ENCODE assay signal across 34 mouse cellular contexts in genomic region chr8:118794886-118795285, GRCm38 (mm10).
DNase-seq lines count a peak whose midpoint lies in the region; ATAC-seq and TF ChIP-seq lines count a peak whose summit lies in the region.
"Had no signal": no experiment of that assay in that cellular context is flagged by ENCODE, and none has a peak within 500 bp of the region (broad histone marks: within the 10 kb centered on the region; RNA-seq: fewer than 3 reads in every experiment).

No protein-coding gene starts in this region.

- peak; percentile 66 to 83 for DNase-seq in frontal cortex, adult 2 months (ENCODE audit: extremely low spot score in 1 of 2, low spot score in 1 of 2)
- peak; percentile 59 to 68 for DNase-seq in left cerebral cortex, adult 9 months (ENCODE audit: low spot score in 2 of 2)
- peak; percentile 37 for DNase-seq in right cerebral cortex, postnatal 14 days
- no peak for DNase-seq in spleen, postnatal 10 days (ENCODE audit: low spot score in 2 of 2)
- DNase-seq in spleen, postnatal 36 days (ENCODE audit: low spot score in 2 of 2) = no peak
- DNase-seq: adrenal gland, adult 8-10 months; cerebellum, adult 18-20 months; cerebellum, postnatal 14 days; gastrocnemius, postnatal 10 days; heart, adult 11 months; heart, postnatal 10 days; kidney, adult 9 months; kidney, postnatal 25 days; lung, adult 18-20 months; lung, postnatal 14 days; retina, postnatal 1 day; thymus, postnatal 25 days had no signal

- no peak overlapping the region for H3K4me2 ChIP-seq in kidney, embryonic 16.5 days (replicated peaks; ENCODE audit: low read depth, low read length)
- H3K4me2 ChIP-seq: heart, embryonic 12.5 days; limb, embryonic 13.5 days; liver, embryonic 12.5 days; neural tube, embryonic 13.5 days had no signal

- H3K27me3 ChIP-seq in E14TG2a.4 (ENCODE audit: insufficient read depth, low read length) = peaks cover 16% of the 10 kb centered on the region
- no peaks in the 10 kb centered on the region for H3K27me3 ChIP-seq in kidney, embryonic 16.5 days (ENCODE audit: insufficient read depth, low read length)
- H3K27me3 ChIP-seq: CH12.LX; heart, embryonic 12.5 days; limb, embryonic 13.5 days; liver, embryonic 12.5 days; megakaryocyte, embryonic 14.5 days; neural tube, embryonic 13.5 days had no signal

- peaks cover 7% of the 10 kb centered on the region for H3K9me3 ChIP-seq in E14TG2a.4 (ENCODE audit: low read length)
- no peaks in the 10 kb centered on the region for H3K9me3 ChIP-seq in kidney, embryonic 16.5 days (ENCODE audit: low read length)
- H3K9me3 ChIP-seq: forebrain, embryonic 10.5 days; hindbrain, embryonic 10.5 days; limb, embryonic 13.5 days; neural tube, embryonic 13.5 days had no signal

- 0 out of 2 replicates have a peak overlapping the region, but pooled peaks have one; percentile 1 for H3K4me3 ChIP-seq in E14TG2a.4 (replicated peaks; ENCODE audit: low read length)
- H3K4me3 ChIP-seq in kidney, embryonic 16.5 days (ENCODE audit: low read length) = no peak overlapping the region
- H3K4me3 ChIP-seq: forebrain, embryonic 10.5 days; heart, embryonic 12.5 days; hindbrain, embryonic 10.5 days; layer of hippocampus, adult 2 months; limb, embryonic 13.5 days; liver, embryonic 12.5 days; megakaryocyte, embryonic 14.5 days; myocyte; neural tube, embryonic 13.5 days had no signal

- H3K4me1 ChIP-seq in E14TG2a.4 (replicated peaks; ENCODE audit: low read depth, low read length) = peaks cover 63% of the 10 kb centered on the region
- no peaks in the 10 kb centered on the region for H3K4me1 ChIP-seq in kidney, embryonic 16.5 days (ENCODE audit: insufficient read depth, low read length)
- H3K4me1 ChIP-seq: forebrain, embryonic 10.5 days; heart, embryonic 12.5 days; limb, embryonic 13.5 days; liver, embryonic 12.5 days; megakaryocyte, embryonic 14.5 days had no signal

- H3K9ac ChIP-seq in kidney, embryonic 16.5 days (replicated peaks; ENCODE audit: low read length) = no peak overlapping the region
- H3K9ac ChIP-seq: heart, embryonic 12.5 days; limb, embryonic 13.5 days; liver, embryonic 12.5 days; neural tube, embryonic 13.5 days had no signal

- ATAC-seq in kidney, embryonic 16.5 days (ENCODE audit: low FRiP score, low TSS enrichment) = no peak
- ATAC-seq: activated CD4-positive, CD25-positive, alpha-beta regulatory T cell, adult 4 months; hindbrain, postnatal 0 days; intestine, embryonic 16.5 days; liver, embryonic 12.5 days; midbrain, embryonic 16.5 days had no signal

- no peak overlapping the region for H3K27ac ChIP-seq in kidney, embryonic 16.5 days (ENCODE audit: low read length)
- H3K27ac ChIP-seq: forebrain, embryonic 10.5 days; hindbrain, embryonic 10.5 days; hindbrain, postnatal 0 days; layer of hippocampus, adult 2 months; limb, embryonic 13.5 days; liver, embryonic 12.5 days; neural tube, embryonic 13.5 days; stomach, postnatal 0 days had no signal

- WGBS in kidney, embryonic 16.5 days = 82% methylated on average over 9 of the region's 9 CpGs

- no peaks in the 10 kb centered on the region for H3K36me3 ChIP-seq in E14TG2a.4 (ENCODE audit: insufficient read depth, low read length)
- no peaks in the 10 kb centered on the region for H3K36me3 ChIP-seq in kidney, embryonic 16.5 days (ENCODE audit: insufficient read depth, low read length)
- H3K36me3 ChIP-seq: forebrain, embryonic 10.5 days; heart, embryonic 12.5 days; hindbrain, embryonic 10.5 days; limb, embryonic 13.5 days; liver, embryonic 12.5 days; neural tube, embryonic 13.5 days had no signal

- no peak for TF ChIP-seq CTCF in E14TG2a.4 (conservative IDR thresholded peaks at IDR 0.05; ENCODE audit: low read length)

Comparison
In these comparisons a context has a peak if more than half of its experiments do, and no peak if none do; other contexts are left out.
1. DNase-seq: peak in frontal cortex, adult 2 months (2 of 2), left cerebral cortex, adult 9 months (2 of 2) and right cerebral cortex, postnatal 14 days (single experiment); none in spleen, postnatal 10 days (0 of 2) and spleen, postnatal 36 days (0 of 2).